Mouse (Mus musculus) megakaryocyte, embryonic 14.5 days (primary cell): ENCODE measurements around the gene Arid3a. TPM values are rescaled to one million over a fixed set of nuclear protein-coding genes. Genes with fewer than 3 reads are reported as not detected.

ENCODE experiments used
- H3K27me3 ChIP-seq: replicated peaks from 2 replicates; pipeline ENCODE3; 2012; ENCODE audit warnings: inconsistent platforms
- H3K36me3 ChIP-seq: replicated peaks from 2 replicates; pipeline ENCODE3; 2012; ENCODE audit warnings: low read length, inconsistent platforms, mixed read lengths
- H3K4me1 ChIP-seq: 2 replicates; pipeline ENCODE4 v1.6.1; 2012; ENCODE audit warnings: inconsistent platforms
- H3K4me3 ChIP-seq: replicated peaks from 2 replicates; pipeline ENCODE3; 2012; ENCODE audit warnings: moderate library complexity, mild to moderate bottlenecking, inconsistent platforms
- H3K9me3 ChIP-seq: 2 replicates; pipeline ENCODE4 v1.6.1; 2012; ENCODE audit warnings: inconsistent platforms
- FLI1 ChIP-seq: IDR thresholded peaks from 2 replicates; pipeline ENCODE4 v1.6.1; 2012; ENCODE audit warnings: low read length, inconsistent platforms, mixed read lengths
- GATA1 ChIP-seq: IDR thresholded peaks from 3 replicates; pipeline ENCODE4 v1.6.1; 2012; ENCODE audit warnings: mixed read lengths, low read length, inconsistent platforms, borderline replicate concordance
- polyA plus RNA-seq: library from polyadenylated mRNA; stranded (reverse); fragments of >175 nt; gene quantifications from 2 replicates; pipeline ENCODE4 v1.2.3, GENCODE M21; 2012; ENCODE audit warnings: low replicate concordance; ENCODE audit not compliant: insufficient read depth

Arid3a gene
- polyA plus RNA-seq, 1 experiment, result 89.7 TPM

- peaks cover 76% of the 10 kb centered on the region for H3K4me1 ChIP-seq
- H3K36me3 ChIP-seq, result peaks cover 35% of the 10 kb centered on the region
- no peaks in the 10 kb centered on the region for H3K27me3 ChIP-seq
- no peak for TF ChIP-seq GATA1
- TF ChIP-seq FLI1, result no peak
- peak overlapping the region; percentile 95 for H3K4me3 ChIP-seq
- H3K9me3 ChIP-seq, result no peaks in the 10 kb centered on the region
Measured at GRCm38 (mm10) chr10:79927324-79928029, 634 bp downstream of the Arid3a start.

- H3K4me1 ChIP-seq, result peaks cover 76% of the 10 kb centered on the region
- peak overlapping the region; percentile 95 for H3K4me3 ChIP-seq
- peaks cover 37% of the 10 kb centered on the region for H3K36me3 ChIP-seq
- H3K9me3 ChIP-seq, result no peaks in the 10 kb centered on the region
- no peak for TF ChIP-seq GATA1
- no peak for TF ChIP-seq FLI1
- no peaks in the 10 kb centered on the region for H3K27me3 ChIP-seq
Measured at GRCm38 (mm10) chr10:79928030-79928694, 1.3 kb downstream of the Arid3a start.

- H3K27me3 ChIP-seq, result no peaks in the 10 kb centered on the region
- peaks cover 46% of the 10 kb centered on the region for H3K36me3 ChIP-seq
- no peaks in the 10 kb centered on the region for H3K9me3 ChIP-seq
- TF ChIP-seq FLI1, result no peak
- TF ChIP-seq GATA1, result no peak
- H3K4me3 ChIP-seq, result peak overlapping the region; percentile 95
- peaks cover 76% of the 10 kb centered on the region for H3K4me1 ChIP-seq
Measured at GRCm38 (mm10) chr10:79928907-79929701, 2.3 kb downstream of the Arid3a start.

- TF ChIP-seq GATA1, result no peak
- TF ChIP-seq FLI1, result no peak
- peaks cover 57% of the 10 kb centered on the region for H3K36me3 ChIP-seq
- H3K27me3 ChIP-seq, result no peaks in the 10 kb centered on the region
- H3K9me3 ChIP-seq, result no peaks in the 10 kb centered on the region
- H3K4me3 ChIP-seq, result peak overlapping the region; percentile 95
- peaks cover 79% of the 10 kb centered on the region for H3K4me1 ChIP-seq
Measured at GRCm38 (mm10) chr10:79929967-79930825, 3.4 kb downstream of the Arid3a start.

DNA sequence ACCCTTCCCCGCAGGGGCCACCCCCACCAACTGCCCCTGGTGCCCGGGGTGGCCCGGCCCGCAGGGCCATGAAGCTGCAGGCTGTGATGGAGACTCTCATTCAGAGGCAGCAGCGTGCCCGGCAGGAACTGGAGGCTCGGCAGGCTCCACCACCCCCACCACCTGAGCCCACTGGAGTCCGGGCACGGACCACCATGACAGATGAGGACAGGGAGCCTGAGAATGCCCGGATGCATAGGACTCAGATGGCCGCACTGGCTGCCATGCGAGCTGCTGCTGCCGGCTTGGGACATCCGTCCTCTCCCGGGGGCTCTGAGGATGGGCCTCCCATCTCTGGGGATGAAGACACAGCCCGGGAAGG lies 4.0 kb downstream of the Arid3a start:
- Histone ChIP-seq H3K9me3 (no peaks in the 10 kb centered on the region), H3K36me3 (peaks cover 63% of the 10 kb centered on the region), H3K4me3 (peak overlapping the region; percentile 56), H3K27me3 (no peaks in the 10 kb centered on the region), H3K4me1 (peaks cover 79% of the 10 kb centered on the region)
- TF ChIP-seq GATA1, result no peak
- TF ChIP-seq FLI1, result no peak

GRCm38 (mm10) chr10:79931797-79932196 lies 5.0 kb downstream of the Arid3a start:
- peaks cover 82% of the 10 kb centered on the region for H3K4me1 ChIP-seq

GRCm38 (mm10) chr10:79932736-79933135 lies 5.9 kb downstream of the Arid3a start:
- H3K4me3 ChIP-seq, result no peak overlapping the region
- no peak for TF ChIP-seq FLI1
- no peak for TF ChIP-seq GATA1
- peaks cover 91% of the 10 kb centered on the region for H3K4me1 ChIP-seq
- H3K9me3 ChIP-seq, result no peaks in the 10 kb centered on the region
- no peaks in the 10 kb centered on the region for H3K27me3 ChIP-seq
- peaks cover 82% of the 10 kb centered on the region for H3K36me3 ChIP-seq

More at GRCm38 (mm10) chr10:79931797-79932196, 5.0 kb downstream of the Arid3a start:
- Histone ChIP-seq H3K36me3 (peaks cover 73% of the 10 kb centered on the region), H3K4me3 (no peak overlapping the region), H3K27me3 (no peaks in the 10 kb centered on the region), H3K9me3 (no peaks in the 10 kb centered on the region)
- no peak for TF ChIP-seq GATA1
- no peak for TF ChIP-seq FLI1

GRCm38 (mm10) chr10:79933145-79933679 lies 6.4 kb downstream of the Arid3a start:
- TF ChIP-seq FLI1 (no peak), GATA1 (no peak)
- Histone ChIP-seq H3K36me3 (peaks cover 87% of the 10 kb centered on the region), H3K4me1 (peaks cover 96% of the 10 kb centered on the region), H3K27me3 (no peaks in the 10 kb centered on the region), H3K9me3 (no peaks in the 10 kb centered on the region), H3K4me3 (peak overlapping the region; percentile 8)

DNA sequence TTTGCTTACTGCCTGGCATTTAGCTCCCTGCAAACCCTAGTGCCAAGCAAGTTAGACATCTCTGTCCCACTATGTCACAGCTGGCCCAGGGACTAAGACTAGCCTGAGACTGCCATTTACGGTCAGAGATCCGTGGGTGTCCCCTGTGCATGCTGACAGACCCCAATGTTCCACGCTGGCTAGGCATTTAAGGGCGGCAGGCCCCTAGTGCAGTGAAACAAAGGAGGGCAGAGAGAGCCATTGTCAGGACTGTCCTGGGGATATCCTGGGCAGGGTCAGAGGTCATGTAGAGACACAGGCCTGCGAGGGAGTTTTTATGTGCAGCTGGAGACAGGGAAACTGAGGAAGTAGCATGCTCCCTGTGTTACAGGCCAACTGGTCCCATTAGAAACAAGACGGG lies 7.0 kb downstream of the Arid3a start:
- H3K4me3 ChIP-seq, result peak overlapping the region; percentile 43
- peaks cover 93% of the 10 kb centered on the region for H3K36me3 ChIP-seq
- TF ChIP-seq FLI1 (no peak), GATA1 (no peak)
- no peaks in the 10 kb centered on the region for H3K27me3 ChIP-seq
- peaks cover 100% of the 10 kb centered on the region for H3K4me1 ChIP-seq
- H3K9me3 ChIP-seq, result no peaks in the 10 kb centered on the region
